In genomic region chr5:91075021-91075420, GRCm38 (mm10) we compare ENCODE assay signal across 11 mouse cellular contexts. TPM values are rescaled to one million over a fixed set of nuclear protein-coding genes. Genes with fewer than 3 reads are reported as not detected.
A peak's percentile ranks its signal among the peaks of the same experiment; 100 is the strongest.
DNase-seq lines count a peak whose midpoint lies in the region; ATAC-seq and TF ChIP-seq lines count a peak whose summit lies in the region.
"Had no signal": no experiment of that assay in that cellular context is flagged by ENCODE, and none has a peak within 500 bp of the region (broad histone marks: within the 10 kb centered on the region; RNA-seq: fewer than 3 reads in every experiment).

No protein-coding gene starts in this region.

- DNase-seq in liver, postnatal 0 days, result no peak
- no peak for DNase-seq in MN1 (ENCODE audit: low spot score)

- ATAC-seq in liver, embryonic 12.5 days, result no peak
- ATAC-seq in liver, postnatal 0 days, result no peak
- ATAC-seq in forebrain, embryonic 12.5 days (ENCODE audit: low FRiP score), result no peak
- no peak for ATAC-seq in limb, embryonic 12.5 days (ENCODE audit: insufficient number of reproducible peaks, insufficient read depth, low FRiP score, low TSS enrichment, low read depth)
- no peak for ATAC-seq in stomach, embryonic 16.5 days (ENCODE audit: insufficient read depth, low FRiP score)
- ATAC-seq in megakaryocyte-erythroid progenitor cell, adult 5-6 weeks (replicated peaks; ENCODE audit: low FRiP score, low TSS enrichment, poor library complexity, severe bottlenecking), result no peak
- ATAC-seq: inflammation-experienced regulatory T-cells, adult 6 months had no signal

- H3K9ac ChIP-seq in liver, embryonic 12.5 days, result no peak overlapping the region
- no peak overlapping the region for H3K9ac ChIP-seq in liver, postnatal 0 days (replicated peaks)
- H3K9ac ChIP-seq in forebrain, embryonic 12.5 days, result no peak overlapping the region
- no peak overlapping the region for H3K9ac ChIP-seq in limb, embryonic 12.5 days (replicated peaks)
- no peak overlapping the region for H3K9ac ChIP-seq in stomach, embryonic 16.5 days (ENCODE audit: low read length)
- H3K9ac ChIP-seq: liver, embryonic 15.5 days had no signal

- no peaks in the 10 kb centered on the region for H3K4me1 ChIP-seq in liver, embryonic 12.5 days
- no peaks in the 10 kb centered on the region for H3K4me1 ChIP-seq in liver, postnatal 0 days (ENCODE audit: insufficient read depth)
- H3K4me1 ChIP-seq in forebrain, embryonic 12.5 days, result peaks cover 8% of the 10 kb centered on the region; the same call in 1 of the 2 replicates
- H3K4me1 ChIP-seq in limb, embryonic 12.5 days (replicated peaks), result peaks cover 6% of the 10 kb centered on the region
- H3K4me1 ChIP-seq in stomach, embryonic 16.5 days (ENCODE audit: control insufficient read depth, insufficient read depth, low read length), result peaks cover 3% of the 10 kb centered on the region; the same call in 1 of the 2 replicates
- H3K4me1 ChIP-seq: liver, embryonic 15.5 days had no signal

- no peak overlapping the region for H3K27ac ChIP-seq in liver, embryonic 12.5 days
- no peak overlapping the region for H3K27ac ChIP-seq in liver, postnatal 0 days (ENCODE audit: low read depth)
- H3K27ac ChIP-seq in forebrain, embryonic 12.5 days, result no peak overlapping the region
- H3K27ac ChIP-seq in limb, embryonic 12.5 days, result no peak overlapping the region
- no peak overlapping the region for H3K27ac ChIP-seq in stomach, embryonic 16.5 days (ENCODE audit: low read length)
- H3K27ac ChIP-seq: liver, embryonic 15.5 days had no signal

- H3K4me3 ChIP-seq in liver, embryonic 12.5 days, result no peak overlapping the region
- no peak overlapping the region for H3K4me3 ChIP-seq in liver, postnatal 0 days (ENCODE audit: low read depth, low read length)
- no peak overlapping the region for H3K4me3 ChIP-seq in forebrain, embryonic 12.5 days (replicated peaks)
- peak overlapping the region; percentile 36; the same call in 1 of the 2 replicates for H3K4me3 ChIP-seq in limb, embryonic 12.5 days (replicated peaks)
- H3K4me3 ChIP-seq in stomach, embryonic 16.5 days (replicated peaks; ENCODE audit: low read length), result peak overlapping the region; percentile 42; the same call in 1 of the 2 replicates
- H3K4me3 ChIP-seq: erythroblast, embryonic 14.5 days had no signal

- peaks cover 23% of the 10 kb centered on the region for H3K27me3 ChIP-seq in liver, embryonic 12.5 days (replicated peaks)
- H3K27me3 ChIP-seq in liver, postnatal 0 days (ENCODE audit: insufficient read depth, low read length), result peaks cover 11% of the 10 kb centered on the region
- peaks cover 27% of the 10 kb centered on the region for H3K27me3 ChIP-seq in forebrain, embryonic 12.5 days
- peaks cover 36% of the 10 kb centered on the region for H3K27me3 ChIP-seq in limb, embryonic 12.5 days
- peaks cover 4% of the 10 kb centered on the region; the same call in 1 of the 2 replicates for H3K27me3 ChIP-seq in stomach, embryonic 16.5 days (ENCODE audit: control insufficient read depth, insufficient read depth, low read length)

- no peak for TF ChIP-seq CTCF in liver, postnatal 0 days (IDR thresholded peaks at IDR 0.05; ENCODE audit: low read depth)

- no peak for TF ChIP-seq EP300 in liver, postnatal 0 days (IDR thresholded peaks at IDR 0.05; ENCODE audit: low read depth)

- no peaks in the 10 kb centered on the region for H3K36me3 ChIP-seq in liver, embryonic 12.5 days
- no peaks in the 10 kb centered on the region for H3K36me3 ChIP-seq in liver, postnatal 0 days (replicated peaks; ENCODE audit: insufficient read depth, low read length)
- H3K36me3 ChIP-seq in forebrain, embryonic 12.5 days (replicated peaks), result no peaks in the 10 kb centered on the region
- no peaks in the 10 kb centered on the region for H3K36me3 ChIP-seq in limb, embryonic 12.5 days
- no peaks in the 10 kb centered on the region for H3K36me3 ChIP-seq in stomach, embryonic 16.5 days (ENCODE audit: control insufficient read depth, insufficient read depth, low read length)
- H3K36me3 ChIP-seq: liver, embryonic 15.5 days had no signal

- 45% methylated on average over 1 of the region's 1 CpGs for WGBS in liver, embryonic 12.5 days (ENCODE audit: insufficient replicate concordance)
- 63% methylated on average over 1 of the region's 1 CpGs for WGBS in liver, postnatal 0 days (ENCODE audit: insufficient replicate concordance)
- 44% methylated on average over 1 of the region's 1 CpGs for WGBS in forebrain, embryonic 12.5 days
- WGBS in limb, embryonic 12.5 days, result 47% methylated on average over 1 of the region's 1 CpGs
- WGBS in stomach, embryonic 16.5 days, result 25% methylated on average over 1 of the region's 1 CpGs

- no peaks in the 10 kb centered on the region for H3K9me3 ChIP-seq in liver, embryonic 12.5 days (replicated peaks)
- no peaks in the 10 kb centered on the region for H3K9me3 ChIP-seq in liver, postnatal 0 days (ENCODE audit: low read length)
- H3K9me3 ChIP-seq in forebrain, embryonic 12.5 days, result no peaks in the 10 kb centered on the region
- no peaks in the 10 kb centered on the region for H3K9me3 ChIP-seq in limb, embryonic 12.5 days
- H3K9me3 ChIP-seq in stomach, embryonic 16.5 days (replicated peaks; ENCODE audit: control insufficient read depth, low read length), result no peaks in the 10 kb centered on the region
- H3K9me3 ChIP-seq: liver, embryonic 15.5 days had no signal

- H3K4me2 ChIP-seq in liver, embryonic 12.5 days, result peak overlapping the region; percentile 47; the same call in 1 of the 2 replicates
- no peak overlapping the region for H3K4me2 ChIP-seq in liver, postnatal 0 days (ENCODE audit: low read depth, low read length)
- peak overlapping the region; percentile 69 for H3K4me2 ChIP-seq in forebrain, embryonic 12.5 days
- peak overlapping the region; percentile 60 for H3K4me2 ChIP-seq in limb, embryonic 12.5 days
- H3K4me2 ChIP-seq in stomach, embryonic 16.5 days (ENCODE audit: low read depth, low read length), result peak overlapping the region; percentile 68
- H3K4me2 ChIP-seq: liver, embryonic 15.5 days had no signal

RNA-seq across cellular contexts. Expression of gene Ereg, which starts 0.6 kb away (rescaled TPM):
- 0.08 and 0.14 TPM in 2 replicates for polyA plus RNA-seq in liver, embryonic 12.5 days (2016; fragmentation: Nextera tagmentation; extraction: Ambion mirVana)
- 0.02 and 0.04 TPM in 2 replicates for polyA plus RNA-seq in liver, postnatal 0 days (2015; fragmentation: Nextera tagmentation; extraction: Ambion mirVana)
- polyA plus RNA-seq in forebrain, embryonic 12.5 days (2016; fragmentation: Nextera tagmentation; extraction: Ambion mirVana), result not detected in 2 replicates
- polyA plus RNA-seq in limb, embryonic 12.5 days (2016; fragmentation: Nextera tagmentation; extraction: Ambion mirVana), result not detected in 2 replicates
- 0.43 and 0.80 TPM in 2 replicates for polyA plus RNA-seq in stomach, embryonic 16.5 days (2015; fragmentation: Nextera tagmentation; extraction: Ambion mirVana)
- total RNA-seq in megakaryocyte-erythroid progenitor cell, adult 5-6 weeks (2014; fragmentation: Nextera tagmentation), result not detected in 2 replicates
- not detected in 2 replicates for total RNA-seq in megakaryocyte-erythroid progenitor cell, adult 5-6 weeks (2017)
- polyA plus RNA-seq: erythroblast, embryonic 14.5 days; inflammation-experienced regulatory T-cells, adult 6 months; testis, adult 2 months had no signal

RNA-seq across cellular contexts. Expression of gene Epgn, which starts 47.8 kb away (rescaled TPM):
- 0.07 TPM in 1 of 2 replicates, not detected in the other for polyA plus RNA-seq in liver, embryonic 12.5 days (2016; fragmentation: Nextera tagmentation; extraction: Ambion mirVana)
- polyA plus RNA-seq in liver, postnatal 0 days (2015; fragmentation: Nextera tagmentation; extraction: Ambion mirVana), result not detected in 2 replicates
- polyA plus RNA-seq in forebrain, embryonic 12.5 days (2016; fragmentation: Nextera tagmentation; extraction: Ambion mirVana), result 0.15 TPM in 1 of 2 replicates, not detected in the other
- polyA plus RNA-seq in limb, embryonic 12.5 days (2016; fragmentation: Nextera tagmentation; extraction: Ambion mirVana), result 0.15 and 0.31 TPM in 2 replicates
- polyA plus RNA-seq in stomach, embryonic 16.5 days (2015; fragmentation: Nextera tagmentation; extraction: Ambion mirVana), result not detected in 2 replicates
- total RNA-seq in megakaryocyte-erythroid progenitor cell, adult 5-6 weeks (2014; fragmentation: Nextera tagmentation), result not detected in 2 replicates
- not detected in 2 replicates for total RNA-seq in megakaryocyte-erythroid progenitor cell, adult 5-6 weeks (2017)
- polyA plus RNA-seq: erythroblast, embryonic 14.5 days; inflammation-experienced regulatory T-cells, adult 6 months had no signal

Comparison
In these comparisons a context has a peak if more than half of its experiments do, and no peak if none do; other contexts are left out.
1. H3K4me3 ChIP-seq: peak in limb, embryonic 12.5 days (single experiment) and stomach, embryonic 16.5 days (single experiment); none in liver, embryonic 12.5 days (single experiment), liver, postnatal 0 days (single experiment) and forebrain, embryonic 12.5 days (single experiment).